Mouse (Mus musculus) layer of hippocampus, adult 8-10 months (tissue): ENCODE data around the gene Leng1. TPM values are rescaled to one million over a fixed set of nuclear protein-coding genes. Genes with fewer than 3 reads are reported as not detected.

Experiments
- DNase-seq, 2 experiments: peaks; one replicate each; pipeline ENCODE4 v3.0.0; 2022; ENCODE audit warnings: low spot score in 2 of 2
- microRNA-seq, 2 experiments: library from miRNA; unstranded; fragments of <30 nt; microRNA quantifications; one replicate each; pipeline ENCODE4 v1.2.0; 2022
- total RNA-seq, 4 experiments: library from RNA; stranded (reverse); gene quantifications; 2 replicates each; pipeline ENCODE4 v1.2.4; 2022

The Leng1 gene
- total RNA-seq, 4 experiments from 2014 or later, result 4.4 to 6.8 (median 5.5) TPM

DNA sequence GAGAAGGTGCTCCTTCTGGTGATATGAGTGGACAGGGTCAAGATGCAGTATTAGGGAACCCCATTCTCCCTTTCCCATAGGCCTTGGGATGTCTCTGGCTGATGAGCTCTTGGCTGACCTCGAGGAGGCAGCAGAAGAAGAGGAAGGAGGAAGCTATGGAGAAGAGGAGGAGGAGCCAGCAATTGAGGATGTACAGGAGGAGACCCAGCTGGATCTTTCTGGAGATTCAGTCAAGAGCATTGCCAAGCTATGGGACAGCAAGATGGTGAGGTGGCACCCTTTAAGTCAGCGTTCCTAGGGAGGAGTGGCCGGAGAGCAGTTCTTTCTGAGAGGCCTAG is 35.2 kb downstream of the Leng1 start:
- DNase-seq, result no peak

DNA sequence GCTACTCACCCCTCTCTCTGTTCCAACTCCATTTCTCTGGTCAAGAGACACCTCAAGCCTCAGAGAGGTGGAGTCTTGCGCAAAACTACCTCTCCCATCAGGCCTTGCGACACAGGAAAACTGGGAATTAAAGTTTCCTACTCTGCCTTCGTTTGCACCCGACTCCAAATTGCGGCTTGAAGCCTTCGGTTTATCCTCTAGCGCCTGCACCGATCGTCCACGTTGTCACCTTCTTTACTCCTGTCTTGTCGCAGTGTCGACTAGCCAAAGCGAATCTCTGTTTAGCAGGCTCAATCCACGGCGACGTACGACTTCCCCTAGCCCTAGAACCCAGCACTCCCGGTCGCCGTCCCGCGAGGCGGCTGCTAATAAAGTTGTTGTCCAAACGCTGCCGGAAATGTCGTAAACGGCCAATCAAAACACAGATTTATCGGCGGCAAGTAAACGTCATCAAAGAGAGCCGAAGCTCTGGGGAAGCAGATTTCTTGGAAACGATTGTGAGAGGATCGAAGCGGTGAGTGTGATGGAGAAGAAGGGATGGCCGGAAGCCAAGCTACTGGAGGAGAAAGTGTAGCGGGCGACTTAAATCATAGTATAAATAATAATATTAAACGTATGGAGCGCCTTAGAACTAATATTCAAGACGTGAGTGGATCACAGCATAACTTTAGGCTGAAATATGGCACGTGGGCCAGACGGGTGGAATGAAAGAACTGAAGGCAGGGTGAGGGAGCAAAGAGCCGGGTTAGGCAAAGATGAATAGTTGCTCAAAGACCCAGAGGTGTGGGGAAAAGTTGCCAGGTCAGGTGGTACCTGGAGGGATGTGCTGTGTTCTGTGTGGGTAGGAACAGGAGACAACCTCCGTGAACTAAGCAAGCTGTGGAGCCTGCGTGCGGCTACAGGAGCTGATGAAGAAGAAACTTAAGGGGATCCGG is 35.8 kb downstream of the Leng1 start, which contains the start of the genes Tfpt and Prpf31:
Gene Tfpt, minus strand, starts transcription at position 387 of the 935 bp plus-strand sequence.
Gene Prpf31, plus strand, starts transcription at position 443 of the 935 bp plus-strand sequence.
- DNase-seq, result peak; percentile 93 to 95

DNA sequence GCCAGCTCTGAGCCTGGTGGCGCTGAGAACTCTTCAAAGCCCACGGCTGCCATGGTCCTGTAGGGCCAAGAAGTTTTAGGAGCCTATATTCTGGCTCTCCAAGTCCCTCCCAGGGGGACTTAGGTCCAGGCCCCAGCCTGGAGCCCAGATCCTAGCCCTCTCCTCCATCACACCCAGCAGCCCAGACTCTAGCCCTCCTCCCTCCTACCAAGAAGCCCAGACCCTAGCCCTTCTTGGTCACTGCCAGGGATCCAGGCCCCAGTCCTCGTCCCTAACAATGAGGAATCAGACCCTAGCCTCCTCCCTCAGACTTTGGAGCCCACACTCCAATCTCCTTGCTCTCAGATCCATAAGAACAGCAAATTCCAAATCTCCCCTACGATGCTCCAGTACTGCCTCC is 36.6 kb downstream of the Leng1 start:
- no peak for DNase-seq

DNA sequence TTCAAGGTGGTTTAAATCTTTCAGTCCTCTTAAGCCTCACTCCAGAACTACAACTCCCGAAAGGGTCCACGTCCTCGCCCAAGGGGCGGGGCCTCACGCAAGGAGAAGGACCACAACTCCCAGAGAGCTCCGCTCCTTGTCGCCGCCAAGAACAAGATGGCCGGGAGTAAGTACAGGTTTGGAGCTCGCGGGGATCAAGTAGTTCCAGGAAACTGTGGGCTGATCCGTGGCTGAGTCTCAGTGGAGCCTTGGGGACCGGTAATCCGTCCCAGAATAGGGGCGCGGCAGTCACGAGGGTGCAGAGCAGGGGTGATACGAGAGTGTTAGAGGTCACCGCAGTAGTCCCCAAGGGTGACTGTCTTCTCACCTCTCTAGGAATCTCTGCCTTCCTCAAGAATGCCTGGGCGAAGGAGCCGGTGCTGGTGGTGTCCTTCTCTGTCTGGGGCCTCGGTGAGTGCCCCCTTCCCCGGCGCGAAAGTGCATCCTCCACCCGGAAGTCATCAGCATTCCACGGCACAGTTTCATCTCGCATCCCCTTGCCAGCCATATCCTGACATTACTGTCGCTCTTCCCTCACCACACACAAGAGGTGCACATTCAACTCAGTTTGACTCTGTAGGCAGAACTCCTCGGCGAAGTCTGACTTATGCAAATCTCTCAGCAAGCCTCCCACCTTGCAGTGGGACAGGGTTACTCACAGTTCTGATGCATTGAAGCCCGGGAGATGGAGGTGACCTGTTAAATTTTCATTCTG is 48.2 kb downstream of the Leng1 start, which contains the start of gene Ndufa3:
Gene Ndufa3, plus strand, starts transcription at position 132 of the 754 bp plus-strand sequence.
- peak; percentile 83 to 87 for DNase-seq

DNA sequence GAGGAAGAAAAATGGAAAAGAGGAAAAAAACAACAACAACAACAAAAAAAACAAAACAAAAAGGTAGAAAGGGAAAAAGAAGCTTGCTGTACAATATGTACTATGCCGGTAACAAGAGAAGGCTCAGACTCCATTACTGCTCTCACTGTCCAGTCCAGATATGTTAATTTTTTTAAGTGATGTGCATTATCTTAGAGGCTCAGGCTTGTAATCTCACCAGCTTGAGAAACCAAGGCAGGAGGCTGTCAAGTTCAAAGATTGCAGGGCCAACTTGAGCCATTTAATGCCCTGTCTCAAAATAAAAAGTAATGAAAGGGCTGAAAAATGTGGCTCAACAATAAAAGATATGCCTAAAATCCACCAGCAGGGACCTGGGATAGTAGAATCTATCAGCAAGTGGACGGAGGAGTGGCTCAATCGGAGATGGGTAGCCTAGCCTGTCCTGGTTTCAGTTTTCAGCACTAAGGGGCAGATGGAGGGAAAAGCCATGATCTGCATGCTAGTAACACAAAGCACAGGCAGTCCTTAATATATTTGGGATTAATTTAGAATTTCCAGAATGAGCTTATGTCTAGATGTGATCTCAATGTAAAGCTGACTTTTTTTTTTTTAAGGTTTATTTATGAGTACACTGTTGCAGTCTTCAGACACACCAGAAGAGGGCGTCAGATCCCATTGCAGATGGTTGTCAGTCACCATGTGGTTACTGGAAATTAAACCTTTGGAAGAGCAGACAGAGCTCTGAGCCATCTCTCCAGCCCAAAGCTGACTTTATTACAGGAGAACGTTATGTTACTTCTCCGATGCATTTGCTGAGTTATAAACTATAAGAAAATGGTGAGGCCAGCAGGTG is 49.0 kb downstream of the Leng1 start:
- peak; percentile 41 to 50 for DNase-seq

DNA sequence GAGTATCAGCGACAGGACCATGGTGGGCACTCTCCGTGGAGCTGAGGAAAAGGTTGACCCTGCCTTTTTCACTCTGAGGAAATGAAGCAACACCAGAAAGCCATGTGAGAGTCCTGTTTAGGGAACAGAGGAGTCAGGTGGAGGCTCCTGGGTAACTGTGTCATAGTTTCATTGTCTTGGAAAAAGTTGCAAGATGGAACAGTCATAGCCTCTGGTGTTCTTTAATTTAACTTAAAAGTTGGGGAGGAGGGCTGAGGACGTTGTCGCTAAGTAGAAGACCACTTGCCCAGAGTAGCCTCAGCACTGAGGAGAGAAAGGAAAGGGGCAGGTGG is 49.6 kb downstream of the Leng1 start, which contains the start of gene Oscar:
Gene Oscar, minus strand, starts transcription at position 101 of the 332 bp plus-strand sequence.
- no peak for DNase-seq

DNA sequence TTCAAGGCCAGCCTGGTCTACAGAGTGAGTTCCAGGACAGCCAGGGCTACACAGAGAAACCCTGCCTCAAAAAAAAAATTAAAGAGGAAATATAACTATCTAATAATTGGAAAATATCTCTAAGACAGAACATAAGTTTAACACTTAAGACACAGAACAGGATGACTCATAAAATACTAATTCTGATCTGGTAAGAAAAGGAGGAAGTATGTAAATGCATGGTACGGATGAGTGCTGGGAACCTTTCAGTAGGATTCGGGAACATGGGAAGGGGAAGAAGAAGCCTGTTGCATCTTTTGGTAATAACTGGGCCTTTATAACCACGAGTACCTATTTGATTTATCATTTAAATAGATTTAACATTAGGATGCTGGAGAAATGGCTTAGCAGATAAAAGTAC is 51.6 kb downstream of the Leng1 start:
- no peak for DNase-seq

DNA sequence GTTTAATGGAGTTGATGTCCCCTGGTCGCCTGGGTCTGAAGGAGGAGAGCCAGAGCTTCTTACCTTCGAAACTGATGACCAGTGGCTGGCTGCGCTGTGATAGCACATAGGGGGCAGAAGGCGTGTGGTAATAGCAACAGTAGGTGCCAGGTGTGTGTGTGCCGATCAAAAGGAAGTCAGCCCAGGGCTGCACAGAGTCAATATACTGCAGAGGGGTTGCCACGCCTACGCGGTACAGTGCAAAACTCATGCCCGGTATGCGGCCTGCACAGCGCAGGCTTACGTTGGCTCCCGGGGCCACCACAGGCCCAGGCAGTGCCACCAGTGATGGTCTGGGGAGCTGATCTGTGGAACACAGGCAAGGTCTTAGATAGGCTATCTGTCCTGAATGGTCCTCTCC is 54.6 kb downstream of the Leng1 start:
- DNase-seq, result no peak

DNA sequence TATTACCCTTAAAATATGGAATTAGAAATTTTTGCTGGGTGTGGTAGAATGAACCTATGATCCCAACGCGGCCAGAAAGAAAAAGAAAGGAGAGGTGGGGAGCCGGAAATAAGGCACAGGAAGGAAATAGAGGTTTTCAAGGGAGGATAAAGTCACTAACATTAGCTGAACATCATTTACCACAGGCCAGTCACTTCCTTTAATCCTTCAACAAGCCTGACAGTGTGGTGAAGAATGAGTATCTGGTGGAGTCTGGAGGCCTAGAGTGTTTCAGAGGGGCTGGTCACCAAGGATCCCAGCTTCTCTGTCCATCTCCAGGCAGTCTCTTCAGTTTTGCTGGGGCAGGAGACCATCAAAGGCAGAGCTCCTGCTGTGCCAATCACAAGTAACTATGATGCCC is 55.2 kb downstream of the Leng1 start:
- no peak for DNase-seq

Small RNA genes within 50 kb of the gene (microRNA-seq; reads per million reads assigned to microRNA genes)
- 3.5 to 4.0 reads per million in 2 experiments for gene Mir3572

Other genes with a start within 250 kb of the Leng1 start
- gene Cacng6, start 241.6 kb downstream of the Leng1 start, total RNA-seq, result 1 to 10 TPM; 1.2 to 2.5 (median 1.5) TPM
- gene Tarm1, start 163.2 kb downstream of the Leng1 start, total RNA-seq, result under 1 TPM in 2 of 4 experiments, not detected in 2; 0.41 to 0.70 TPM
- gene Oscar, start 49.7 kb downstream of the Leng1 start, total RNA-seq, result 1 to 10 TPM in 2 of 4 experiments, under 1 TPM in 2; 0.66 to 1.5 (median 1.1) TPM
- gene Ndufa3, start 48.5 kb downstream of the Leng1 start, total RNA-seq, result 100 to 1,000 TPM; 526 to 633 (median 592) TPM
- 10 to 100 TPM; 36.3 to 53.8 (median 39.7) TPM for gene Tfpt, start 35.9 kb downstream of the Leng1 start, total RNA-seq
- gene Prpf31, start 35.9 kb downstream of the Leng1 start, total RNA-seq, result 10 to 100 TPM; 50.3 to 53.0 (median 51.0) TPM
- gene Cnot3, start 20.6 kb downstream of the Leng1 start, total RNA-seq, result 10 to 100 TPM; 49.6 to 68.5 (median 58.8) TPM
- gene Tmc4, start 11.7 kb upstream of the Leng1 start, total RNA-seq, result 10 to 100 TPM in 2 of 4 experiments, 1 to 10 TPM in 2; 6.2 to 12.1 (median 8.8) TPM
- gene Tsen34, start 27.0 kb upstream of the Leng1 start, total RNA-seq, result 10 to 100 TPM; 81.0 to 88.0 (median 82.8) TPM
- 100 to 1,000 TPM; 171 to 178 (median 173) TPM for gene Mboat7, start 27.7 kb upstream of the Leng1 start, total RNA-seq
- gene Rps9, start 38.2 kb upstream of the Leng1 start, total RNA-seq, result 100 to 1,000 TPM; 307 to 490 (median 402) TPM
- gene Pirb, start 54.6 kb upstream of the Leng1 start, total RNA-seq, result under 1 TPM in 3 of 4 experiments, not detected in 1; 0.14 to 0.54 (median 0.52) TPM
- not detected for gene Gm15448, start 159.8 kb upstream of the Leng1 start, total RNA-seq
- under 1 TPM in 1 of 4 experiments, not detected in 3; 0.23 TPM for gene Pira2, start 179.2 kb upstream of the Leng1 start, total RNA-seq
- gene Gm14548, start 232.3 kb upstream of the Leng1 start, total RNA-seq, result not detected
- gene Lilra6, start 249.7 kb upstream of the Leng1 start, total RNA-seq, result not detected